Mouse (Mus musculus): ENCODE results near the gene Cdkl4.

GRCm38 (mm10) chr17:80498600-80499268 lies 78.9 kb downstream of the Cdkl4 start:
- TF ChIP-seq POLR2A (IDR thresholded peaks at IDR 0.05; ENCODE audit: borderline replicate concordance, low read depth, low read length) (no peak), CTCF (IDR thresholded peaks at IDR 0.05; ENCODE audit: low read depth, low read length) (no peak)
